Mouse (Mus musculus): ENCODE measurements at regions not wholly inside any gene's neighbourhood (a gene's known extent, or its start where the extent isn't known, plus 50 kb on each side); places are given as distances from the start of the nearest gene placed in this dataset.

- no peak for DNase-seq (ENCODE audit: low read depth)
Observed at GRCm38 (mm10) chr4:105560781-105561180, 228.9 kb upstream of the Gm12728 start.

- no peak for DNase-seq (ENCODE audit: low read depth)
Observed at GRCm38 (mm10) chr4:105561611-105562010, 228.1 kb upstream of the Gm12728 start.

GRCm38 (mm10) chr4:105565796-105566195 is 223.9 kb upstream of the Gm12728 start:
- DNase-seq (ENCODE audit: low read depth) = peak; percentile 48

- DNase-seq (ENCODE audit: low read depth) = no peak
Observed at GRCm38 (mm10) chr4:105566513-105567457, 222.9 kb upstream of the Gm12728 start.

GRCm38 (mm10) chr4:105569671-105570070 is 220.0 kb upstream of the Gm12728 start:
- peak; percentile 84 for DNase-seq (ENCODE audit: low read depth)

GRCm38 (mm10) chr4:105575550-105575949 is 214.1 kb upstream of the Gm12728 start:
- DNase-seq (ENCODE audit: low read depth) = no peak

GRCm38 (mm10) chr4:105580987-105581386 is 208.7 kb upstream of the Gm12728 start:
- peak; percentile 51 for DNase-seq (ENCODE audit: low read depth)

GRCm38 (mm10) chr4:105584329-105584925 is 205.2 kb upstream of the Gm12728 start:
- DNase-seq (ENCODE audit: low read depth) = no peak

- no peak for DNase-seq (ENCODE audit: low read depth)
Observed at GRCm38 (mm10) chr4:105603661-105604060, 186.0 kb upstream of the Gm12728 start.

- no peak for DNase-seq (ENCODE audit: low read depth)
Observed at GRCm38 (mm10) chr4:105604607-105605006, 185.1 kb upstream of the Gm12728 start.

- peak; percentile 63 for DNase-seq (ENCODE audit: low read depth)
Observed at GRCm38 (mm10) chr4:105606731-105607130, 182.9 kb upstream of the Gm12728 start.

GRCm38 (mm10) chr4:105610917-105611316 is 178.8 kb upstream of the Gm12728 start:
- DNase-seq (ENCODE audit: low read depth) = peak; percentile 82

- peak; percentile 29 for DNase-seq (ENCODE audit: low read depth)
Observed at GRCm38 (mm10) chr4:105614390-105614789, 175.3 kb upstream of the Gm12728 start.

GRCm38 (mm10) chr4:105626371-105627320 is 163.0 kb upstream of the Gm12728 start:
- peak; percentile 32 for DNase-seq (ENCODE audit: low read depth)

GRCm38 (mm10) chr4:105629581-105629980 is 160.1 kb upstream of the Gm12728 start:
- DNase-seq (ENCODE audit: low read depth) = peak; percentile 88

- DNase-seq (ENCODE audit: low read depth) = peak; percentile 24
Observed at GRCm38 (mm10) chr4:105630595-105631369, 158.9 kb upstream of the Gm12728 start.

GRCm38 (mm10) chr4:105632581-105633358 is 156.9 kb upstream of the Gm12728 start:
- DNase-seq (ENCODE audit: low read depth) = no peak

GRCm38 (mm10) chr4:105633789-105634188 is 155.9 kb upstream of the Gm12728 start:
- DNase-seq (ENCODE audit: low read depth) = no peak

GRCm38 (mm10) chr4:105640793-105641192 is 148.9 kb upstream of the Gm12728 start:
- peak; percentile 98 for DNase-seq (ENCODE audit: low read depth)

- peak; percentile 89 for DNase-seq (ENCODE audit: low read depth)
Observed at GRCm38 (mm10) chr4:105641582-105641981, 148.1 kb upstream of the Gm12728 start.
